Mouse (Mus musculus) kidney, embryonic 15.5 days (tissue): ENCODE data around the gene Slc35e3. TPM values are rescaled to one million over a fixed set of nuclear protein-coding genes. Genes with fewer than 3 reads are reported as not detected.

Experiments used
- ATAC-seq: fragments of 200-750 bp; cut with Nextera tagmentation; replicated peaks from 2 replicates; pipeline ENCODE4 v1.8.0; 2017; ENCODE audit warnings: moderate TSS enrichment; ENCODE audit not compliant: low FRiP score
- H3K27ac ChIP-seq: fragments of 300-500 bp; sonication (generic); 2 replicates; pipeline ENCODE4 v1.5.1; 2015; ENCODE audit warnings: mild to moderate bottlenecking, inconsistent platforms
- H3K27me3 ChIP-seq: fragments of 300-500 bp; sonication (generic); 2 replicates; pipeline ENCODE4 v1.6.1; 2015; ENCODE audit warnings: inconsistent platforms
- H3K36me3 ChIP-seq: fragments of 300-500 bp; sonication (generic); 2 replicates; pipeline ENCODE4 v1.6.1; 2015; ENCODE audit warnings: inconsistent platforms
- H3K4me1 ChIP-seq: fragments of 300-500 bp; sonication (generic); 2 replicates; pipeline ENCODE4 v1.6.1; 2015; ENCODE audit warnings: inconsistent platforms
- H3K4me2 ChIP-seq: fragments of 300-500 bp; sonication (generic); 2 replicates; pipeline ENCODE4 v1.6.1; 2015; ENCODE audit warnings: moderate library complexity, mild to moderate bottlenecking, inconsistent platforms
- H3K4me3 ChIP-seq: fragments of 300-500 bp; sonication (generic); replicated peaks from 2 replicates; pipeline ENCODE4 v1.5.1; 2015; ENCODE audit warnings: mild to moderate bottlenecking, inconsistent platforms
- H3K9ac ChIP-seq: fragments of 300-500 bp; sonication (generic); 2 replicates; pipeline ENCODE4 v1.6.1; 2015; ENCODE audit warnings: mild to moderate bottlenecking, inconsistent platforms
- H3K9me3 ChIP-seq: fragments of 300-500 bp; sonication (generic); replicated peaks from 2 replicates; pipeline ENCODE4 v1.6.1; 2016; ENCODE audit warnings: inconsistent platforms
- WGBS: fragments of 180-500 bp; shearing (Covaris S2); methylation state at CpG from one replicate; pipeline ENCODE4 v1.1.7; 2015; ENCODE audit warnings: mixed read lengths; 5-methylcytosine and 5-hydroxymethylcytosine counted together
- polyA plus RNA-seq: library from polyadenylated mRNA; unstranded; fragments of >200 nt; fragmentation: Nextera tagmentation; extraction: Ambion mirVana; gene quantifications from 2 replicates; pipeline ENCODE4 v1.2.1, GENCODE M21; 2015

Slc35e3 gene
- polyA plus RNA-seq, 1 experiment from 2014 or later: 14.8 TPM

DNA sequence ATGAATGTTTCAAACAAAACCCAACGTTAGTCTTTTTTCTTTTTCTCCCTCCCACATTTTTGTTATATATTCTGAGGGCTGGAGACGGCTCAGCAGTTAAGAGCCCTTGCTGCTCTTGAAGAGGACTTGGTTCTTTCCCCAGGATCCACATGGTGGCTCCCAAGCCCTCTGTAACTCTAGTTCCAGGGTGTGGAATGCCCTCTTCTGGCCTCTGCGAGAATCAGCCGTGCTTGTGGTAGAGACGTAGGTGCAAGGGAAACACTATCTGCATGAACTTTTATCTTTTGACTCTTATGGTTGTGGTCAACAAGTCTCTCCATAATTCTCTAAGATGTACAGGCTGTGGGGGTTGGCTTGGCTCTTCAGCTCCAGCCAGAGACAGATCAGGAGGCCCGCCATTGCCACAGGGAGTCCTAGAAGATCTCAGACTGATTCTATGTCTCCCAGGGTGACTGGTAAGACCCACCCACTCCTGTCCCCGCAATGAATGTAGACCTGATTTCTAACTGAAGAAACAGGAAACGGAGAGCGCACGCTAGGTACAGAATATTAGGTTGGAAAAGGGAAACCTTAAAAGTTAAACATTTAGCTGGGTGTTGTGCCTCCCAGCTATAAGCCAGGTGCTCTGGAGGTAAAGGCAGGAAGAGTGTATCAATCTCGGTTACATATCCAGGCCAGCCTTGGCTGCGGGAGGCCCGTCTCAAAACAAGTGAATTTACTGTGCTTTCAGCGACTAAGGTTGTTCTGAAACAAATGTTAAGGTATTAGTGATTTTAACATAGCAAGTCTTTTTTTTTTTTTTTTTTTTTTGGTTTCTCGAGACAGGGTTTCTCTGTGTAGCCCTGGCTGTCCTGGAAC lies 14.7 kb downstream of the Slc35e3 start:
- Histone ChIP-seq H3K4me3 (no peak overlapping the region), H3K4me2 (no peak overlapping the region), H3K27ac (no peak overlapping the region), H3K36me3 (peaks cover 5% of the 10 kb centered on the region), H3K27me3 (no peaks in the 10 kb centered on the region), H3K4me1 (no peaks in the 10 kb centered on the region), H3K9ac (no peak overlapping the region), H3K9me3 (no peaks in the 10 kb centered on the region)
- WGBS: 52% methylated on average over 15 of the region's 15 CpGs
- no peak for ATAC-seq

GRCm38 (mm10) chr10:117730637-117731203 lies 15.4 kb downstream of the Slc35e3 start:
- H3K4me2 ChIP-seq: no peak overlapping the region
- H3K9ac ChIP-seq: no peak overlapping the region
- no peaks in the 10 kb centered on the region for H3K4me1 ChIP-seq
- ATAC-seq: no peak
- H3K36me3 ChIP-seq: no peaks in the 10 kb centered on the region
- WGBS: 94% methylated on average over 12 of the region's 12 CpGs
- no peak overlapping the region for H3K27ac ChIP-seq
- no peaks in the 10 kb centered on the region for H3K27me3 ChIP-seq
- H3K4me3 ChIP-seq: no peak overlapping the region
- no peaks in the 10 kb centered on the region for H3K9me3 ChIP-seq

GRCm38 (mm10) chr10:117730140-117730539 lies 16.0 kb downstream of the Slc35e3 start:
- no peak for ATAC-seq
- Histone ChIP-seq H3K4me1 (no peaks in the 10 kb centered on the region), H3K27me3 (no peaks in the 10 kb centered on the region), H3K4me2 (no peak overlapping the region), H3K27ac (no peak overlapping the region), H3K4me3 (no peak overlapping the region), H3K9ac (no peak overlapping the region), H3K9me3 (no peaks in the 10 kb centered on the region), H3K36me3 (no peaks in the 10 kb centered on the region)
- WGBS: 92% methylated on average over 7 of the region's 7 CpGs

DNA sequence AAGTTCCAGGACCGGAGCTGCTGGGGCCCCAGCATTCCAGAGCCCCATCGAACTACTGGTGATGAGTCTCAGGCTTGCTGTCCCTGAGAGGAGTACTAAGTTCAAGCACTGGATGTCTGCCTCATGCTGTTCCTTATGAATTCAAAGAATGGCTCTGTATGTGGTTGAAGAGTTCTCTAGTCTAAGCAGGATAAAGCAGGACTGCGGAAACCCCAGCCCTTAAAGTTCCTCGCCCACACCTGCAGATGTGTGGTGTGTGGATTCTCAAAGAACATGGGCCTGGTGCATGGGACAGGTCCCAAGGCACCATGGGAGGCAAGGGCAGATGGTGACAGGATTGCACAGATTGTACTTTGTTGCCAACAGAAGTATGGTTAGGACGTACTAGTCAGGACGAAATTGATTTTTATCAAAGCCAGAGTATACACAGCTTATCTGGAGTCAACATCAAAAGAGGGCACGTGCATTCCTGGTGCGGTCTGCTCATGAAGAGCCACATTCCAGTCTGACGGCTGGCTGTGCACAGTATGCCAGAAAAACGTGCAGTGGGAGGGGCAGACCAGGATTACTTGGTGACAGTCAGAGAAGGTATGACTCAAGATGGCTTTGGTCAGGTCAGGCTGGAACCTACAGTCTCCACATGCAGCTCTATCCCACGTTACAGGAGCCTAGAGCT lies 16.9 kb downstream of the Slc35e3 start:
- H3K9ac ChIP-seq: no peak overlapping the region
- no peak overlapping the region for H3K27ac ChIP-seq
- H3K27me3 ChIP-seq: no peaks in the 10 kb centered on the region
- no peak for ATAC-seq
- no peak overlapping the region for H3K4me3 ChIP-seq
- no peaks in the 10 kb centered on the region for H3K4me1 ChIP-seq
- no peak overlapping the region for H3K4me2 ChIP-seq
- 75% methylated on average over 11 of the region's 11 CpGs for WGBS
- H3K36me3 ChIP-seq: no peaks in the 10 kb centered on the region
- no peaks in the 10 kb centered on the region for H3K9me3 ChIP-seq

GRCm38 (mm10) chr10:117728574-117728973 lies 17.6 kb downstream of the Slc35e3 start:
- 83% methylated on average over 5 of the region's 5 CpGs for WGBS
- H3K4me2 ChIP-seq: no peak overlapping the region
- no peaks in the 10 kb centered on the region for H3K9me3 ChIP-seq

GRCm38 (mm10) chr10:117727518-117728110 lies 18.6 kb downstream of the Slc35e3 start:
- no peak overlapping the region for H3K4me2 ChIP-seq
- WGBS: 81% methylated on average over 9 of the region's 9 CpGs
- no peak for ATAC-seq

More at GRCm38 (mm10) chr10:117728574-117728973, 17.6 kb downstream of the Slc35e3 start:
- Histone ChIP-seq H3K4me3 (no peak overlapping the region), H3K27me3 (no peaks in the 10 kb centered on the region), H3K27ac (no peak overlapping the region), H3K36me3 (no peaks in the 10 kb centered on the region), H3K9ac (no peak overlapping the region), H3K4me1 (no peaks in the 10 kb centered on the region)
- no peak for ATAC-seq

DNA sequence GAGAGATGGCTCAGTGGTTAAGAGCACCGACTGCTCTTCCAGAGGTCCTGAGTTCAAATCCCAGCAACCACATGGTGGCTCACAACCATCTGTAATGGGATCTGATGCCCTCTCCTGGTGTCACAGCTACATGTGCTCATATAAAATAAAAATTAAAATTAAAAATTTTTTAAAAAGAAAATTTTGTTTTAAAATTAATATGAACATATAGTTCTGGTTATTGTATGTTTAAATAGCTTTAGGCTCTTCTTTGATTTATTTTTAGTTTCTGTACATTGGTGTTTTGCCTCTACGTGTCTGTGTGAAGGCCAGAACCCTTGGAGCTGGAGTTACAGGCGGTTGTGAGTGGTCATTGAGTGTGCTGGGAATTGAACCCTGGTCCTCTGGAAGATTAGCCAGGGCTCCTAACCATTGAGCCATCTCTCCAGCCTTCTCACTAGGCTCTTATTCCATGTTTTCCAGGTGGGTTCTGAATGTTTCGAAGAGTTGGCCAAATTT lies 19.2 kb downstream of the Slc35e3 start:
- Histone ChIP-seq H3K27me3 (no peaks in the 10 kb centered on the region), H3K4me1 (no peaks in the 10 kb centered on the region), H3K4me2 (no peak overlapping the region), H3K36me3 (no peaks in the 10 kb centered on the region), H3K4me3 (no peak overlapping the region), H3K9ac (no peak overlapping the region), H3K9me3 (no peaks in the 10 kb centered on the region), H3K27ac (no peak overlapping the region)
- ATAC-seq: no peak
- 93% methylated on average over 4 of the region's 4 CpGs for WGBS

More at GRCm38 (mm10) chr10:117727518-117728110, 18.6 kb downstream of the Slc35e3 start:
- no peak overlapping the region for H3K27ac ChIP-seq
- H3K9me3 ChIP-seq: no peaks in the 10 kb centered on the region
- H3K36me3 ChIP-seq: no peaks in the 10 kb centered on the region
- no peaks in the 10 kb centered on the region for H3K4me1 ChIP-seq
- no peak overlapping the region for H3K9ac ChIP-seq
- no peak overlapping the region for H3K4me3 ChIP-seq
- no peaks in the 10 kb centered on the region for H3K27me3 ChIP-seq

DNA sequence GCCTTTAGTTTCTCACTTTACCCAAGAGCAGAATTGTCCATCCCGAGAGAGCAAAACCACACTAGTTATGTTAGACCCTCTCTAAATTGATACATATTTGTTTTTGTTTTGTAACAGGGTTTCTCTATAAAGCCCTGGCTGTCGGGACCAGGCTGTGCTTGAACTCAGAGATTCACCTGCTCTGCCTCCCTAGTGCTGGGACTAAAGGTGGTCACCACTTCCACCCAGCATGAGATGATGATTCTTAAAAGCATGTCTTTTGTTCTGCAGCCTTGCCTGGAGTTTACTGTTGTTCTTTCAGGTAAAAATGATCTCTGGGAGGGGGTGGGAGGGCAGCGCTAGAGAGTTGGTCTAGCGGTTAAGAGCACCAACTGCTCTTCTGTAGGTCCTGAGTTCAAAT lies 19.8 kb downstream of the Slc35e3 start:
- WGBS: 91% methylated on average over 4 of the region's 4 CpGs

GRCm38 (mm10) chr10:117725671-117726070 lies 20.5 kb downstream of the Slc35e3 start:
- no peak overlapping the region for H3K4me3 ChIP-seq
- no peak overlapping the region for H3K27ac ChIP-seq
- no peaks in the 10 kb centered on the region for H3K27me3 ChIP-seq
- H3K9me3 ChIP-seq: no peaks in the 10 kb centered on the region
- 69% methylated on average over 7 of the region's 7 CpGs for WGBS
- H3K4me2 ChIP-seq: no peak overlapping the region
- no peaks in the 10 kb centered on the region for H3K4me1 ChIP-seq
- ATAC-seq: no peak
- no peaks in the 10 kb centered on the region for H3K36me3 ChIP-seq
- H3K9ac ChIP-seq: no peak overlapping the region

More for the DNA sequence above, 19.8 kb downstream of the Slc35e3 start:
- no peaks in the 10 kb centered on the region for H3K4me1 ChIP-seq
- no peaks in the 10 kb centered on the region for H3K36me3 ChIP-seq
- no peak for ATAC-seq
- no peak overlapping the region for H3K4me3 ChIP-seq
- no peaks in the 10 kb centered on the region for H3K27me3 ChIP-seq
- H3K27ac ChIP-seq: no peak overlapping the region
- no peak overlapping the region for H3K4me2 ChIP-seq
- H3K9me3 ChIP-seq: no peaks in the 10 kb centered on the region
- H3K9ac ChIP-seq: no peak overlapping the region

- Histone ChIP-seq H3K4me2 (no peak overlapping the region), H3K27me3 (no peaks in the 10 kb centered on the region), H3K4me1 (no peaks in the 10 kb centered on the region), H3K4me3 (no peak overlapping the region), H3K27ac (no peak overlapping the region), H3K36me3 (no peaks in the 10 kb centered on the region), H3K9ac (no peak overlapping the region), H3K9me3 (no peaks in the 10 kb centered on the region)
- no peak for ATAC-seq
- WGBS: 94% methylated on average over 3 of the region's 3 CpGs
Measured at GRCm38 (mm10) chr10:117724804-117725361, 21.3 kb downstream of the Slc35e3 start.

- Histone ChIP-seq H3K4me2 (no peak overlapping the region), H3K36me3 (no peaks in the 10 kb centered on the region), H3K27ac (no peak overlapping the region), H3K9ac (no peak overlapping the region), H3K4me1 (no peaks in the 10 kb centered on the region), H3K4me3 (no peak overlapping the region), H3K27me3 (no peaks in the 10 kb centered on the region), H3K9me3 (no peaks in the 10 kb centered on the region)
- no peak for ATAC-seq
- WGBS: 73% methylated on average over 5 of the region's 5 CpGs
Measured at GRCm38 (mm10) chr10:117724136-117724718, 21.9 kb downstream of the Slc35e3 start.
